Mouse (Mus musculus) heart, adult 9 months (tissue): Measurements from ENCODE around the gene Dusp7.

ENCODE experiments used
- DNase-seq, 2 experiments: peaks; one replicate each; pipeline ENCODE4 v3.0.0; 2022; ENCODE audit warnings: low spot score in 2 of 2

The Dusp7 gene

GRCm38 (mm10) chr9:106368112-106368717 lies at the start of gene Dusp7:
Gene Dusp7 (plus strand): TSS chr9:106368632.
- peak; percentile 88 to 92 for DNase-seq

- DNase-seq = peak; percentile 35 to 43
Observed at GRCm38 (mm10) chr9:106319095-106319494, 49.3 kb upstream of the Dusp7 start.

- DNase-seq = peak; percentile 47 to 50
Observed at GRCm38 (mm10) chr9:106322497-106322896, 45.9 kb upstream of the Dusp7 start.

- DNase-seq = no peak
Observed at GRCm38 (mm10) chr9:106326241-106326640, 42.2 kb upstream of the Dusp7 start.

- no peak for DNase-seq
Observed at GRCm38 (mm10) chr9:106327125-106327809, 41.2 kb upstream of the Dusp7 start.

- DNase-seq = no peak
Observed at GRCm38 (mm10) chr9:106328068-106328610, 40.3 kb upstream of the Dusp7 start.

GRCm38 (mm10) chr9:106328772-106329511 lies 39.5 kb upstream of the Dusp7 start:
- no peak for DNase-seq

GRCm38 (mm10) chr9:106332746-106333145 lies 35.7 kb upstream of the Dusp7 start:
- no peak for DNase-seq

GRCm38 (mm10) chr9:106337620-106338019 lies 30.8 kb upstream of the Dusp7 start:
- no peak for DNase-seq

- DNase-seq = no peak
Observed at GRCm38 (mm10) chr9:106338462-106339172, 29.8 kb upstream of the Dusp7 start.

- no peak for DNase-seq
Observed at GRCm38 (mm10) chr9:106339173-106339558, 29.3 kb upstream of the Dusp7 start.

- no peak for DNase-seq
Observed at GRCm38 (mm10) chr9:106339730-106340129, 28.7 kb upstream of the Dusp7 start.

- no peak for DNase-seq
Observed at GRCm38 (mm10) chr9:106340501-106341312, 27.7 kb upstream of the Dusp7 start.

GRCm38 (mm10) chr9:106341313-106341686 lies 27.1 kb upstream of the Dusp7 start:
- no peak for DNase-seq

- no peak for DNase-seq
Observed at GRCm38 (mm10) chr9:106342573-106342972, 25.9 kb upstream of the Dusp7 start.

- peak; percentile 82 to 86 for DNase-seq
Observed at GRCm38 (mm10) chr9:106345167-106345566, 23.3 kb upstream of the Dusp7 start.

GRCm38 (mm10) chr9:106345630-106346029 lies 22.8 kb upstream of the Dusp7 start:
- no peak for DNase-seq

- no peak for DNase-seq
Observed at GRCm38 (mm10) chr9:106348281-106348680, 20.2 kb upstream of the Dusp7 start.

GRCm38 (mm10) chr9:106349075-106349474 lies 19.4 kb upstream of the Dusp7 start:
- DNase-seq = peak; percentile 36 to 44

GRCm38 (mm10) chr9:106351178-106351577 lies 17.3 kb upstream of the Dusp7 start:
- DNase-seq = no peak

- DNase-seq = no peak
Observed at GRCm38 (mm10) chr9:106353779-106354178, 14.7 kb upstream of the Dusp7 start.
